ENCODE assay signal across 11 mouse cellular contexts in genomic region chr11:89978914-89979818, GRCm38 (mm10). TPM values are rescaled to one million over a fixed set of nuclear protein-coding genes. Genes with fewer than 3 reads are reported as not detected.
DNase-seq lines count a peak whose midpoint lies in the region; ATAC-seq and TF ChIP-seq lines count a peak whose summit lies in the region.
"Had no signal": no experiment of that assay in that cellular context is flagged by ENCODE, and none has a peak within 500 bp of the region (broad histone marks: within the 10 kb centered on the region; RNA-seq: fewer than 3 reads in every experiment).

No protein-coding gene starts in this region.

- no peak for TF ChIP-seq CTCF in kidney, adult 2 months (conservative IDR thresholded peaks at IDR 0.05; ENCODE audit: insufficient read depth, insufficient read length, low read depth, low read length)
- TF ChIP-seq CTCF in CH12.LX (conservative IDR thresholded peaks at IDR 0.05 in 1 of 2, IDR thresholded peaks at IDR 0.05 in 1 of 2; ENCODE audit: low read depth in 2 of 2, low read length in 2 of 2) = no peak
- TF ChIP-seq CTCF in MEL (IDR thresholded peaks at IDR 0.05 in 2 of 3, conservative IDR thresholded peaks at IDR 0.05 in 1 of 3; ENCODE audit: control insufficient read depth in 1 of 3, insufficient read depth in 1 of 3, low read depth in 2 of 3, low read length in 3 of 3, poor library complexity in 1 of 3, severe bottlenecking in 1 of 3) = no peak

- H3K4me3 ChIP-seq in kidney, adult 2 months (ENCODE audit: insufficient read depth, low read depth, low read length) = no peak overlapping the region
- H3K4me3 ChIP-seq in CH12.LX (replicated peaks in 1 of 3; ENCODE audit: low read depth in 2 of 3, low read length in 2 of 3, poor library complexity in 1 of 3) (peak overlapping the region in 1 of 3 experiments; percentile 29), MEL (ENCODE audit: control insufficient read depth in 1 of 2, insufficient read depth in 1 of 2, low read depth in 2 of 2, low read length in 2 of 2) (peak overlapping the region; percentile 8 to 33; a peak in 3 of 4 replicates)
- no peak overlapping the region for H3K4me3 ChIP-seq in limb, embryonic 10.5 days
- H3K4me3 ChIP-seq: forebrain, embryonic 10.5 days had no signal

- TF ChIP-seq EP300 in CH12.LX (IDR thresholded peaks at IDR 0.05; ENCODE audit: low read length) (peak; percentile 47; the same call in 1 of the 2 replicates), MEL (IDR thresholded peaks at IDR 0.05; ENCODE audit: low read depth in 1 of 2, low read length in 2 of 2) (peak; percentile 89 to 94)

- dilution Hi-C loops in CH12.LX (cut with MboI; ENCODE audit: extremely low pct_ligation_motif_present, extremely low pct_unique_long_range_greater_than_20kb, low sequenced_read_pairs) = no loop called here

- ATAC-seq in erythroblast, adult 5-6 weeks (replicated peaks; ENCODE audit: low FRiP score, poor library complexity, severe bottlenecking) = no peak

- no peak for TF ChIP-seq POLR2A in kidney, adult 2 months (IDR thresholded peaks at IDR 0.05; ENCODE audit: low read depth, low read length)
- TF ChIP-seq POLR2A in CH12.LX (IDR thresholded peaks at IDR 0.05; ENCODE audit: low read depth, low read length) (no peak), MEL (IDR thresholded peaks at IDR 0.05; ENCODE audit: control insufficient read depth in 1 of 2, insufficient read depth in 1 of 2, low read depth in 1 of 2, low read length in 2 of 2, poor library complexity in 1 of 2) (peak in 1 of 2 experiments; percentile 53; a peak in 1 of 4 replicates)

- no peaks in the 10 kb centered on the region for H3K36me3 ChIP-seq in kidney, adult 2 months (ENCODE audit: control insufficient read depth, insufficient read depth, low read length)
- H3K36me3 ChIP-seq in CH12.LX (replicated peaks in 1 of 2; ENCODE audit: control insufficient read depth in 1 of 2, insufficient read depth in 1 of 2, low read length in 1 of 2) = peaks cover 0 to 5% of the 10 kb centered on the region in 2 experiments
- H3K36me3 ChIP-seq in MEL (ENCODE audit: control insufficient read depth in 1 of 2, insufficient read depth in 2 of 2, low read length in 2 of 2) = peaks cover 0 to 53% of the 10 kb centered on the region in 2 experiments; a peak in 2 of 4 replicates
- no peaks in the 10 kb centered on the region; the same call in none of the 2 replicates for H3K36me3 ChIP-seq in limb, embryonic 10.5 days
- H3K36me3 ChIP-seq: forebrain, embryonic 10.5 days had no signal

- H3K27ac ChIP-seq in kidney, adult 2 months (ENCODE audit: insufficient read depth, low read depth, low read length) = peak overlapping the region; percentile 76
- H3K27ac ChIP-seq in CH12.LX (ENCODE audit: insufficient read depth, low read depth) (peak overlapping the region; percentile 22; the same call in 1 of the 2 replicates), MEL (ENCODE audit: control insufficient read depth, low read depth, low read length) (peak overlapping the region; percentile 96)
- peak overlapping the region; percentile 34; the same call in 1 of the 2 replicates for H3K27ac ChIP-seq in limb, embryonic 10.5 days
- H3K27ac ChIP-seq: hindbrain, postnatal 0 days had no signal

- in situ Hi-C loops in CH12.LX (cut with MboI; ENCODE audit: low pct_ligation_motif_present, low pct_unique_long_range_greater_than_20kb, low sequenced_read_pairs) = loop anchor here (25.0 kb wide), 1 partner anchor 633 kb away; no protein-coding TSS in a partner anchor

- H3K9ac ChIP-seq in CH12.LX (ENCODE audit: insufficient read depth, low read depth) = peak overlapping the region; percentile 21
- peak overlapping the region; percentile 51 for H3K9ac ChIP-seq in MEL (ENCODE audit: control insufficient read depth, low read depth, low read length, poor library complexity, severe bottlenecking)

- no peaks in the 10 kb centered on the region; the same call in 1 of the 2 replicates for H3K4me1 ChIP-seq in kidney, adult 2 months (ENCODE audit: control insufficient read depth, insufficient read depth, low read length)
- H3K4me1 ChIP-seq in CH12.LX (ENCODE audit: control insufficient read depth in 1 of 2, insufficient read depth in 2 of 2) = peaks cover 33 to 61% of the 10 kb centered on the region in 2 experiments
- peaks cover 30 to 54% of the 10 kb centered on the region in 2 experiments for H3K4me1 ChIP-seq in MEL (ENCODE audit: control insufficient read depth in 1 of 2, insufficient read depth in 2 of 2, low read length in 2 of 2)
- H3K4me1 ChIP-seq in limb, embryonic 10.5 days = peaks cover 8% of the 10 kb centered on the region

- WGBS in kidney, adult 2 months = 52% methylated on average over 11 of the region's 11 CpGs
- WGBS in limb, embryonic 10.5 days = 50% methylated on average over 11 of the region's 11 CpGs

- peaks cover 4% of the 10 kb centered on the region for H3K9me3 ChIP-seq in CH12.LX (replicated peaks; ENCODE audit: low read length)
- H3K9me3 ChIP-seq in MEL (replicated peaks; ENCODE audit: insufficient read depth, low read length) = no peaks in the 10 kb centered on the region
- no peaks in the 10 kb centered on the region for H3K9me3 ChIP-seq in limb, embryonic 10.5 days (replicated peaks)
- H3K9me3 ChIP-seq: forebrain, embryonic 10.5 days had no signal

- peak overlapping the region; percentile 70 for H3K4me2 ChIP-seq in CH12.LX (ENCODE audit: insufficient read depth, low read depth, poor library complexity, severe bottlenecking)

- H3K27me3 ChIP-seq in kidney, adult 2 months (replicated peaks; ENCODE audit: control insufficient read depth, insufficient read depth, low read length) = no peaks in the 10 kb centered on the region
- no peaks in the 10 kb centered on the region for H3K27me3 ChIP-seq in CH12.LX (replicated peaks)
- no peaks in the 10 kb centered on the region for H3K27me3 ChIP-seq in MEL (ENCODE audit: control insufficient read depth in 1 of 2, insufficient read depth in 2 of 2, low read length in 2 of 2)
- H3K27me3 ChIP-seq in limb, embryonic 10.5 days (ENCODE audit: low read depth, poor library complexity, severe bottlenecking) = no peaks in the 10 kb centered on the region

- H3K79me2 ChIP-seq in CH12.LX (replicated peaks; ENCODE audit: control insufficient read depth, extremely low read depth, insufficient read depth, poor library complexity, severe bottlenecking) (no peaks in the 10 kb centered on the region), MEL (ENCODE audit: control insufficient read depth, insufficient read depth, low read length, poor library complexity) (no peaks in the 10 kb centered on the region)

- TF ChIP-seq RAD21 in CH12.LX (IDR thresholded peaks at IDR 0.05; ENCODE audit: low read depth, low read length) (no peak), MEL (IDR thresholded peaks at IDR 0.05; ENCODE audit: low read depth, low read length) (no peak)

- no peak for DNase-seq in kidney, adult 2 months
- no peak for DNase-seq in kidney, adult 9 months
- DNase-seq in CH12.LX (ENCODE audit: extremely low read depth) (peak; percentile 35), MEL (ENCODE audit: low read depth, low spot score) (peak; percentile 88)
- no peak for DNase-seq in limb, embryonic 10.5 days (ENCODE audit: low spot score)
- no peak for DNase-seq in urinary bladder, postnatal 14 days (ENCODE audit: low spot score)
- DNase-seq: cerebellum, postnatal 36 days; layer of hippocampus, adult 9-11 months had no signal

TF ChIP-seq in CH12.LX, 34 proteins besides CTCF, POLR2A, EP300 and RAD21 (continues in another document):
- no peak for TF ChIP-seq TBP (conservative IDR thresholded peaks at IDR 0.05; ENCODE audit: low read depth, low read length)
- TF ChIP-seq BHLHE40 (IDR thresholded peaks at IDR 0.05; ENCODE audit: low read depth, low read length) = peak; percentile 25; the same call in 1 of the 2 replicates
- TF ChIP-seq USF2 (conservative IDR thresholded peaks at IDR 0.05; ENCODE audit: low read depth, low read length) = no peak
- no peak for TF ChIP-seq RCOR1 (conservative IDR thresholded peaks at IDR 0.05; ENCODE audit: low read depth, low read length)
- peak; percentile 66; the same call in 1 of the 2 replicates for TF ChIP-seq IRF4 (IDR thresholded peaks at IDR 0.05; ENCODE audit: low read depth, low read length)
- TF ChIP-seq JUND (conservative IDR thresholded peaks at IDR 0.05; ENCODE audit: low read depth, low read length) = peak; percentile 54

TF ChIP-seq in MEL, 35 proteins besides CTCF, POLR2A, EP300 and RAD21 (continues in another document):
- peak; percentile 22 for TF ChIP-seq MAX (IDR thresholded peaks at IDR 0.05; ENCODE audit: low read length)
- no peak for TF ChIP-seq SMC3 (IDR thresholded peaks at IDR 0.05; ENCODE audit: low read depth, low read length)
- no peak for TF ChIP-seq MEF2A (IDR thresholded peaks at IDR 0.05; ENCODE audit: extremely low read depth, insufficient replicate concordance, low read depth, low read length, poor library complexity, severe bottlenecking)
- TF ChIP-seq MYC (IDR thresholded peaks at IDR 0.05; ENCODE audit: low read depth, low read length) = no peak
- TF ChIP-seq MAFK (IDR thresholded peaks at IDR 0.05; ENCODE audit: borderline replicate concordance, low read depth, low read length) = no peak
- peak; percentile 58; the same call in 1 of the 2 replicates for TF ChIP-seq ZNF384 (IDR thresholded peaks at IDR 0.05; ENCODE audit: low read depth, low read length)
- no peak for TF ChIP-seq POLR2AphosphoS5 (IDR thresholded peaks at IDR 0.05; ENCODE audit: borderline replicate concordance, low read depth, low read length)

RNA-seq across cellular contexts. Expression of gene Pctp, which starts 23.5 kb away (rescaled TPM):
- polyA plus RNA-seq in kidney, adult 2 months (2012; rRNA removed) = 8.7 and 12.3 TPM in 2 replicates
- total RNA-seq in CH12.LX (2012; rRNA removed) (23.0 and 24.6 TPM in 2 replicates), CH12.LX (2014; rRNA removed) (26.0 and 28.0 TPM in 2 replicates), MEL (2012; rRNA removed) (6.4 and 7.3 TPM in 2 replicates)
- polyA plus RNA-seq in CH12.LX (2012; ENCODE audit: insufficient read length, low read depth) (31.5 and 31.8 TPM in 2 replicates), MEL (2012; ENCODE audit: insufficient read depth in 1 of 2, insufficient read length in 2 of 2, low read depth in 1 of 2, low replicate concordance in 2 of 2, missing spikeins in 1 of 2) (10 to 100 TPM in 1 of 2 experiments, not detected in 1; 10.2 TPM)
- polyA plus RNA-seq in limb, embryonic 10.5 days (2016; fragmentation: Nextera tagmentation; extraction: Ambion mirVana) = 21.9 and 24.5 TPM in 2 replicates
- total RNA-seq in erythroblast, adult 5-6 weeks (2015; ENCODE audit: low replicate concordance) = 0.77 and 1.9 TPM in 2 replicates
- 2.4 and 5.3 TPM in 2 replicates for total RNA-seq in erythroblast, adult 5-6 weeks (2017; ENCODE audit: low replicate concordance)

RNA-seq across cellular contexts. Expression of gene Tmem100, which starts 51.0 kb away (rescaled TPM):
- polyA plus RNA-seq in kidney, adult 2 months (2012; rRNA removed) = 1.5 and 1.8 TPM in 2 replicates
- total RNA-seq in CH12.LX (2012; rRNA removed) (0.17 and 0.30 TPM in 2 replicates), CH12.LX (2014; rRNA removed) (1.0 and 1.2 TPM in 2 replicates), MEL (2012; rRNA removed) (not detected in 2 replicates)
- polyA plus RNA-seq in CH12.LX (2012; ENCODE audit: insufficient read length, low read depth) (3.5 and 3.6 TPM in 2 replicates), MEL (2012; ENCODE audit: insufficient read depth in 1 of 2, insufficient read length in 2 of 2, low read depth in 1 of 2, low replicate concordance in 2 of 2, missing spikeins in 1 of 2) (not detected)
- polyA plus RNA-seq in limb, embryonic 10.5 days (2016; fragmentation: Nextera tagmentation; extraction: Ambion mirVana) = 7.1 and 8.7 TPM in 2 replicates
- total RNA-seq in erythroblast, adult 5-6 weeks (2015; ENCODE audit: low replicate concordance) = not detected in 2 replicates
- total RNA-seq in erythroblast, adult 5-6 weeks (2017; ENCODE audit: low replicate concordance) = not detected in 2 replicates

Comparison
In these comparisons a context has a peak if more than half of its experiments do, and no peak if none do; other contexts are left out.
1. DNase-seq: peak in CH12.LX (single experiment) and MEL (single experiment); none in kidney, adult 2 months (single experiment), kidney, adult 9 months (single experiment), limb, embryonic 10.5 days (single experiment) and urinary bladder, postnatal 14 days (single experiment).
2. H3K27ac ChIP-seq: peak in every context shown above with its lines; median percentile 96 in MEL; 76 in kidney, adult 2 months; 34 in limb, embryonic 10.5 days; 22 in CH12.LX.
3. H3K4me3 ChIP-seq: peak in MEL (2 of 2); none in kidney, adult 2 months (single experiment) and limb, embryonic 10.5 days (single experiment).